Mouse (Mus musculus) MEL (cell line): ENCODE measurements around the gene Asna1. TPM values are rescaled to one million over a fixed set of nuclear protein-coding genes. Genes with fewer than 3 reads are reported as not detected.
A peak's percentile ranks its signal among the peaks of the same experiment; 100 is the strongest.

Experiments used
- DNase-seq: peaks from one replicate; pipeline ENCODE4 v3.0.0; 2011; ENCODE audit warnings: low read depth, low spot score
- H3K27ac ChIP-seq: 2 replicates; pipeline ENCODE4 v1.5.1; 2012; ENCODE audit warnings: low read depth, mild to moderate bottlenecking, control low read depth, low read length, moderate library complexity; ENCODE audit not compliant: control insufficient read depth
- H3K27me3 ChIP-seq, 2 experiments: fragments of 150-350 bp in 1 of 2; sonication (generic) in 1 of 2; 2 replicates each; pipeline ENCODE4 v1.6.1; 2012; ENCODE audit warnings: low read length in 2 of 2, mild to moderate bottlenecking in 2 of 2, improper control_type of control experiment in 1 of 2, moderate library complexity in 1 of 2; ENCODE audit not compliant: insufficient read depth in 2 of 2, control insufficient read depth in 1 of 2
- H3K36me3 ChIP-seq, 2 experiments: 2 replicates each; pipeline ENCODE4 v1.6.1; 2012 to 2014; ENCODE audit warnings: low read length in 2 of 2, improper control_type of control experiment in 1 of 2, inconsistent platforms in 1 of 2, mild to moderate bottlenecking in 1 of 2; ENCODE audit not compliant: insufficient read depth in 2 of 2, control insufficient read depth in 1 of 2
- H3K4me1 ChIP-seq, 2 experiments: fragments of 150-350 bp in 1 of 2; sonication (generic) in 1 of 2; 2 replicates each; pipeline ENCODE4 v1.6.1; 2012; ENCODE audit warnings: low read length in 2 of 2, improper control_type of control experiment in 1 of 2, mild to moderate bottlenecking in 1 of 2; ENCODE audit not compliant: insufficient read depth in 2 of 2, control insufficient read depth in 1 of 2
- H3K4me3 ChIP-seq, 2 experiments: fragments of 150-350 bp in 1 of 2; sonication (generic) in 1 of 2; 2 replicates each; pipeline ENCODE4 v1.5.1; 2012; ENCODE audit warnings: low read depth in 2 of 2, low read length in 2 of 2, mild to moderate bottlenecking in 2 of 2, moderate library complexity in 2 of 2, control low read depth in 1 of 2, improper control_type of control experiment in 1 of 2; ENCODE audit not compliant: control insufficient read depth in 1 of 2, insufficient read depth in 1 of 2
- H3K79me2 ChIP-seq: 2 replicates; pipeline ENCODE4 v1.6.1; 2012; ENCODE audit warnings: mild to moderate bottlenecking, low read length, moderate library complexity; ENCODE audit not compliant: control insufficient read depth, poor library complexity, insufficient read depth
- H3K9ac ChIP-seq: 2 replicates; pipeline ENCODE4 v1.6.1; 2012; ENCODE audit warnings: low read depth, mild to moderate bottlenecking, control low read depth, low read length, moderate library complexity; ENCODE audit not compliant: control insufficient read depth, poor library complexity, severe bottlenecking
- H3K9me3 ChIP-seq: fragments of 150-350 bp; sonication (generic); replicated peaks from 2 replicates; pipeline ENCODE4 v1.6.1; 2012; ENCODE audit warnings: mild to moderate bottlenecking, low read length, improper control_type of control experiment, moderate library complexity; ENCODE audit not compliant: insufficient read depth
- CHD1 ChIP-seq: IDR thresholded peaks from 2 replicates; pipeline ENCODE4 v1.6.1; 2012; ENCODE audit warnings: low read depth, mild to moderate bottlenecking, inconsistent platforms, low read length, improper control_type of control experiment
- CHD2 ChIP-seq: IDR thresholded peaks from 2 replicates; pipeline ENCODE4 v1.6.1; 2011; ENCODE audit warnings: low read length, improper control_type of control experiment
- CTCF ChIP-seq, 3 experiments: IDR thresholded peaks in 2 of 3; conservative IDR thresholded peaks in 1 of 3; 2 replicates each; pipeline ENCODE4 v1.5.1; 2011 to 2012; ENCODE audit warnings: low read length in 3 of 3, low read depth in 2 of 3, mild to moderate bottlenecking in 2 of 3, improper control_type of control experiment in 1 of 3, inconsistent platforms in 1 of 3, mixed read lengths in 1 of 3, moderate library complexity in 1 of 3; ENCODE audit not compliant: control insufficient read depth in 1 of 3, insufficient read depth in 1 of 3, poor library complexity in 1 of 3, severe bottlenecking in 1 of 3
- EP300 ChIP-seq, 2 experiments: IDR thresholded peaks; 2 replicates each; pipeline ENCODE4 v1.6.1; 2011; ENCODE audit warnings: improper control_type of control experiment in 2 of 2, low read length in 2 of 2, low read depth in 1 of 2, mild to moderate bottlenecking in 1 of 2
- ETS1 ChIP-seq: IDR thresholded peaks from 2 replicates; pipeline ENCODE4 v1.6.1; 2012; ENCODE audit warnings: low read depth, mild to moderate bottlenecking, inconsistent platforms, low read length, improper control_type of control experiment, moderate library complexity
- MAFK ChIP-seq: IDR thresholded peaks from 2 replicates; pipeline ENCODE4 v1.6.1; 2011; ENCODE audit warnings: low read depth, mild to moderate bottlenecking, low read length, improper control_type of control experiment, borderline replicate concordance
- MAZ ChIP-seq: IDR thresholded peaks from 2 replicates; pipeline ENCODE4 v1.6.1; 2012; ENCODE audit warnings: low read depth, mild to moderate bottlenecking, inconsistent platforms, low read length, improper control_type of control experiment
- MYB ChIP-seq: IDR thresholded peaks from 2 replicates; pipeline ENCODE4 v1.6.1; 2011; ENCODE audit warnings: mild to moderate bottlenecking, low read depth, low read length, improper control_type of control experiment
- MYC ChIP-seq: IDR thresholded peaks from 2 replicates; pipeline ENCODE4 v1.6.1; 2011; ENCODE audit warnings: low read depth, mild to moderate bottlenecking, low read length, improper control_type of control experiment, moderate library complexity
- NRF1 ChIP-seq: IDR thresholded peaks from 2 replicates; pipeline ENCODE4 v1.6.1; 2014; ENCODE audit warnings: low read depth, mild to moderate bottlenecking, inconsistent platforms, low read length, improper control_type of control experiment, moderate library complexity; ENCODE audit not compliant: poor library complexity, insufficient read depth, severe bottlenecking
- POLR2AphosphoS5 ChIP-seq: IDR thresholded peaks from 2 replicates; pipeline ENCODE4 v1.6.1; 2012; ENCODE audit warnings: low read depth, borderline replicate concordance, mild to moderate bottlenecking, inconsistent platforms, low read length, moderate library complexity, mixed read lengths
- RAD21 ChIP-seq: IDR thresholded peaks from 2 replicates; pipeline ENCODE4 v1.6.1; 2011; ENCODE audit warnings: mild to moderate bottlenecking, low read depth, low read length, improper control_type of control experiment
- SMC3 ChIP-seq: IDR thresholded peaks from 2 replicates; pipeline ENCODE4 v1.6.1; 2011; ENCODE audit warnings: low read depth, low read length, improper control_type of control experiment
- ZC3H11A ChIP-seq: IDR thresholded peaks from 2 replicates; pipeline ENCODE4 v1.6.1; 2012; ENCODE audit warnings: low read depth, mild to moderate bottlenecking, inconsistent platforms, low read length, improper control_type of control experiment
- polyA plus RNA-seq, 2 experiments: library from polyadenylated mRNA; stranded (reverse) in 1 of 2; unstranded in 1 of 2; fragments of >175 nt in 1 of 2; fragments of >200 nt in 1 of 2; gene quantifications; 2 replicates each; pipeline versions ENCODE4 v1.2.1 to v1.2.4; 2012; ENCODE audit warnings: low replicate concordance in 2 of 2, low read depth in 1 of 2; ENCODE audit not compliant: insufficient read length in 2 of 2, insufficient read depth in 1 of 2, missing spikeins in 1 of 2
- total RNA-seq: library from RNA; depleted of rRNA; stranded (reverse); fragments of 300-350 nt; gene quantifications from 2 replicates; pipeline ENCODE4 v1.2.3, GENCODE M21; 2012

Asna1 gene
- total and polyA plus RNA-seq, 3 experiments: 132 to 192 TPM; not detected in 1

- Histone ChIP-seq H3K9me3 (no peaks in the 10 kb centered on the region), H3K27me3 (no peaks in the 10 kb centered on the region), H3K4me1 (peaks cover 4 to 13% of the 10 kb centered on the region in 2 experiments; a peak in 3 of 4 replicates), H3K4me3 (no peak overlapping the region), H3K79me2 (peaks cover 35% of the 10 kb centered on the region), H3K36me3 (peaks cover 4 to 15% of the 10 kb centered on the region in 2 experiments), H3K27ac (no peak overlapping the region), H3K9ac (no peak overlapping the region)
- no peak for DNase-seq
- TF ChIP-seq MYC: no peak
- TF ChIP-seq MYB: no peak
- no peak for TF ChIP-seq EP300 (IDR thresholded peaks at IDR 0.05; ENCODE audit: low read depth in 1 of 2, low read length in 2 of 2)
- TF ChIP-seq MAFK: no peak
Observed at GRCm38 (mm10) chr8:85032622-85033311, 7.7 kb upstream of the Asna1 start.

- H3K4me1 ChIP-seq: peaks cover 6 to 10% of the 10 kb centered on the region in 2 experiments; a peak in 3 of 4 replicates
- H3K9ac ChIP-seq: no peak overlapping the region
- peaks cover 43% of the 10 kb centered on the region for H3K79me2 ChIP-seq
- H3K36me3 ChIP-seq: peaks cover 4 to 10% of the 10 kb centered on the region in 2 experiments
- H3K27ac ChIP-seq: no peak overlapping the region
- H3K4me3 ChIP-seq: no peak overlapping the region
- TF ChIP-seq POLR2AphosphoS5: no peak
- TF ChIP-seq MAZ: no peak
- TF ChIP-seq NRF1: no peak
- no peak for TF ChIP-seq ZC3H11A
- TF ChIP-seq CHD1: no peak
- TF ChIP-seq CHD2: no peak
- no peaks in the 10 kb centered on the region for H3K9me3 ChIP-seq
- H3K27me3 ChIP-seq: no peaks in the 10 kb centered on the region
- no peak for DNase-seq
Observed at GRCm38 (mm10) chr8:85029271-85029670, 4.2 kb upstream of the Asna1 start.

- Histone ChIP-seq H3K4me3 (peak overlapping the region; percentile 94 to 95), H3K9ac (peak overlapping the region; percentile 93), H3K79me2 (peaks cover 47% of the 10 kb centered on the region), H3K4me1 (peaks cover 9 to 14% of the 10 kb centered on the region in 2 experiments; a peak in 3 of 4 replicates), H3K27ac (no peak overlapping the region), H3K27me3 (no peaks in the 10 kb centered on the region), H3K36me3 (peaks cover 4 to 14% of the 10 kb centered on the region in 2 experiments; a peak in 3 of 4 replicates), H3K9me3 (no peaks in the 10 kb centered on the region)
- TF ChIP-seq MAFK: no peak
- TF ChIP-seq CHD1: peak; percentile 49; the same call in 1 of the 2 replicates
- peak; percentile 6 for TF ChIP-seq RAD21
- TF ChIP-seq ETS1: no peak
- TF ChIP-seq CTCF (IDR thresholded peaks at IDR 0.05 in 2 of 3, conservative IDR thresholded peaks at IDR 0.05 in 1 of 3; ENCODE audit: control insufficient read depth in 1 of 3, insufficient read depth in 1 of 3, low read depth in 2 of 3, low read length in 3 of 3, poor library complexity in 1 of 3, severe bottlenecking in 1 of 3): peak in 1 of 3 experiments; percentile 20; a peak in 1 of 6 replicates
- TF ChIP-seq SMC3: peak; percentile 14; the same call in 1 of the 2 replicates
- DNase-seq: peak; percentile 40
Observed at GRCm38 (mm10) chr8:85027922-85028321, 2.8 kb upstream of the Asna1 start.
